Mouse (Mus musculus): ENCODE measurements around the gene Pilrb1.

Gene Pilrb1

DNA sequence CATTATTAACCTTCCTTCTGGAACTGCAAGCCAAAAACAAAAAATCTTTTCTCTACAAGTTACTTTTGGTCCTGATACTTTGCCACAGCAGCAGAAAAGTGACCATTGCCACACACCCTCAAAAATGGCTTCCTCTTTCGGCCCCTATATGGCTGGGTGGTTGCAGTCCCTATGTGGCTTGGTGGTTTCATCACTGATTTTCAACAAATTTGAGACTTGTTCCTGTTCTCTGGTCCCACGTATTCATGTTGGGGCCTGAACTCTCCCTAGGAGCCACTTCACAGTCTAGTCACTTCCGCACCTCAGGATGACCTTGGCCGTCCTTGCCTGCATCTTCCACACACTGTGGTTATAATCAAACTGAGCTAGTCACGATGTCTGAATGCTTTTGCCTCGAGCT, 29.2 kb downstream of the Pilrb1 start:
- no peak for DNase-seq (ENCODE audit: low spot score)

DNA sequence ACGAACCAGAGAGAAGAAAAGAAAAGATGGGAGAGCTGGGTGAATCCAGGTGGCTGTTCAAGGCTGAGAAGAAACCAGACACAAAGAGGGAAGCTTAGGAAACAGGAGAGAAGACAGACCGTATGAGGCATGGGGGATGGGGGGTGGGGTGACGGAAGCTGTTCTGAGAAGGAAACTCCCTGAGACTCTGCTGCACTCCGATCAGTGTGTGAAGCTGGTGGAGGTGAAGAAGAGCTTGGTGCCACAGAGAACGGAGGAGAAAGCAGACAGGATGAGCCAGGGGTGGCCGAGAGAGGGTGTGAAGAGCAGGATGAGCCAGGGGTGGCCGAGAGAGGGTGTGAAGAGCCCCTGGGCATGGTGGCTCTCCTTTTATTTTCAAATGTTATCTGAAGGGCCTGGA, 31.5 kb downstream of the Pilrb1 start:
- DNase-seq (ENCODE audit: low spot score): no peak

GRCm38 (mm10) chr5:137825971-137826370, 31.9 kb downstream of the Pilrb1 start:
- no peak for DNase-seq (ENCODE audit: low spot score)

GRCm38 (mm10) chr5:137825030-137825429, 32.9 kb downstream of the Pilrb1 start:
- DNase-seq (ENCODE audit: low spot score): no peak

DNA sequence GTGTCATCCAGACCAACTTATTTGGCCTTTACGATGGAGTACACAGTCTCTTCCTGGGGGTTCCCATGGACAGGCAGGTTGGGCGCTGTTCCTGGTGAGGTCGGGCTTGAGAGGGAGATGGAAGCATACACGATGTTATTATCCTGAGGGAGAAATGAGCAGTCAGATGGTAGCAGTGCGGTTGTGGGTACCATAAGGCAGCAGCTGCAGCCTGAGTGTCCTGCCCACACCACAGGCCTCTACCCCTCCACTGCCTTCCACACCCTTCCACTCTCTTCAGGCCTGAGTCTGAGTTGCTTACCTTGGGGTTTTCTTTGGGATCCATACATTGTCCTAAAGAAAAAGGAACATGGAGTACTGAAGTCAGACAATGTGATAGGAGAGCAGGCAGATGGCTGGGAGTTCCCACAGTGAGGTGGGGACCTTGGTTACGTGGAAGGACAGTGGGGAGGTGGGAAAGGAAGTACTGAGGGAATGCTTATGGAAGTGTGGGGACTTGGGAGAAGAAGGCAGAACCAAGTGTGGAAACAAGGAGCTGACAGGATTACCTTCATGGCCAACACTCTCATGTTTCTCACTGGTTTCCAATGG, 34.4 kb downstream of the Pilrb1 start:
- DNase-seq (ENCODE audit: low spot score): no peak

GRCm38 (mm10) chr5:137822602-137823001, 35.3 kb downstream of the Pilrb1 start:
- no peak for DNase-seq (ENCODE audit: low spot score)

DNA sequence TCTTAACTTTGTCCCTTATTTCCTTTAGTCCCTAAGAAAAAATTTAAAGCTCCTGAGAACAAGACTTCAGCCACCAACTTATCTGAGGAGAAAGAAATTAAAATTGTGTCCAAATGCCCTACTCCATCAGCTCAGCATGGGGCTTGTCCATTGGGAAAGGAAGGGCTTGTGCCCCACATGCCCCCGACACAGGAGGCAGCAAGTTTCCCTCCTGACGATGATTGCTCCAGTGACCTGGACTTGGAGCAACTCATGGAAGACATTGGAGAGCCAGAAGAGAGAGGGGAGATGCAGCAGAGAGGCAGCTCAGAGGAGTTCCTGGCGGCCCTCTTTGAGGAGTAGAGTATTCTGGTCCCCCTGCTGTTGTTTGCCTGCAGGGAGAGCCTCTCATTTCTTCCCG, 35.8 kb downstream of the Pilrb1 start:
- DNase-seq (ENCODE audit: low spot score): no peak

DNA sequence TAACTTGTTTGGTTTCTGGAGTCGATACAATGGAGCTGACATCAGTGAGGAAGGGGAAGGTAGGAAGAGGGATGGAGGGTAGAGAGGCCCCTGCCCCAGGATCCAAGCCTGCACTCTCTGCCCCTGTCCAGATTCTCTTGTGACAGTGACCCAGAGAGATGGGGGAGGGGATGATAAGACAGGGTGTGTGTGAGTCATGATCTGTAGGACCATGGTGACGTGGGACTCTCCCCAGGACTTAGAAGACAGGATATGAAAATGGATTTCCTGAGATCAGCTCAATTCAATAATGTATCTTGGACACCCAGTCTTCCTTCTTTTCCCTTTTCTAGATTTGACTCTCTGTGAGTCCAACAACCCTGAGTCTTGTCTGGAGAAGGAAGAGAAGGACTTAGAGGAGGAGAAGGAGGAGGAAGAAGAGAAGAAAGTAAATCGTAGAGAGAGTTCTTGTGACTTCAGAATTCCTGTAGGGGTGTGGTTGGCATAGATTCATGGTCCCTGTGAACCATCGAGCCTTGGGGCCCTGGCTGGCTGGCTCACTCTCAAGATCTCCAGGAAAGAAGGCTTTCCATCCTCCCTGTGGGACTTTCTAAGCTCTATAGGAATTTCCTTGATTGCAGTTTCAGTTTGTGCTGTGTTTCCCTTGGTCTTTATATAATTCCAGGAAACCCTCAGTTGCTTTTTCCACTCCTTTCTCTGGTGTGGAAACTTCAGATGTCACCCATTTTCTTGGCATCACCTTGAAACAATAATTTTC, 40.3 kb downstream of the Pilrb1 start:
- DNase-seq (ENCODE audit: low spot score): no peak

GRCm38 (mm10) chr5:137808316-137808715, 49.6 kb downstream of the Pilrb1 start:
- no peak for DNase-seq (ENCODE audit: low spot score)

DNA sequence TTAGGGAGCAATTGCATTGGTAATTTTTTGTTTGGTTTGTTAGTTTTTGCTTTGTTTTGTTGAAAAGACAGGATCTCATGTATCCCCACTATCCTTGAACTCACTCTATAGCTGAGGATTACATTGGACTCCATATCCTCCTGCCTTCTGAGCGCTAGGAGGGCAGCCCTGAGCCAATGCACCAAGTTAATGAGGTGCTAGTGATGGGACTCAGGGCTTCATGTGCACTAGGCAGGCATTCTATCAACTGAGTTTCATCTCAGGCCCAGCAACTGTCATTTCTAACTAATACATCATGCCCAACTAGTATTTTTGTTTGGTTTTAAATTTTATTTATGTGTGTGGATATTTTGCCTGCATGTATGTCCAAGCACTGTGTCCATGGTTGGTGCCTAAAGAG, 51.7 kb downstream of the Pilrb1 start:
- DNase-seq (ENCODE audit: low spot score): no peak

Measured in ovary, postnatal 10 days (tissue).